In genomic region chrX:7992379-7993067, GRCm38 (mm10) we compare ENCODE assay signal across 15 mouse cellular contexts. TPM values are rescaled to one million over a fixed set of nuclear protein-coding genes. Genes with fewer than 3 reads are reported as not detected.
DNase-seq lines count a peak whose midpoint lies in the region; ATAC-seq and TF ChIP-seq lines count a peak whose summit lies in the region.
"Had no signal": no experiment of that assay in that cellular context is flagged by ENCODE, and none has a peak within 500 bp of the region (broad histone marks: within the 10 kb centered on the region; RNA-seq: fewer than 3 reads in every experiment).

No protein-coding gene starts in this region.

- H3K27ac ChIP-seq in stomach, embryonic 15.5 days: no peak overlapping the region
- no peak overlapping the region for H3K27ac ChIP-seq in stomach, postnatal 0 days (replicated peaks)
- H3K27ac ChIP-seq: left cerebral cortex, adult 2 months; midbrain, embryonic 12.5 days; neural tube, embryonic 12.5 days had no signal

- H3K27me3 ChIP-seq in stomach, embryonic 15.5 days (replicated peaks): no peaks in the 10 kb centered on the region
- H3K27me3 ChIP-seq in stomach, postnatal 0 days (ENCODE audit: control insufficient read depth, insufficient read depth, low read length): no peaks in the 10 kb centered on the region
- no peaks in the 10 kb centered on the region for H3K27me3 ChIP-seq in erythroblast, embryonic 14.5 days (ENCODE audit: control insufficient read depth)
- H3K27me3 ChIP-seq: midbrain, embryonic 12.5 days; neural tube, embryonic 12.5 days had no signal

- TF ChIP-seq CTCF in stomach, postnatal 0 days (IDR thresholded peaks at IDR 0.05; ENCODE audit: low read depth): no peak

- H3K9me3 ChIP-seq in stomach, embryonic 15.5 days: no peaks in the 10 kb centered on the region
- no peaks in the 10 kb centered on the region for H3K9me3 ChIP-seq in stomach, postnatal 0 days (ENCODE audit: control insufficient read depth, low read length)
- no peaks in the 10 kb centered on the region for H3K9me3 ChIP-seq in erythroblast, embryonic 14.5 days (ENCODE audit: control insufficient read depth, low read length)
- H3K9me3 ChIP-seq: midbrain, embryonic 12.5 days; neural tube, embryonic 12.5 days had no signal

- no peak overlapping the region for H3K4me2 ChIP-seq in stomach, embryonic 15.5 days
- no peak overlapping the region for H3K4me2 ChIP-seq in stomach, postnatal 0 days (replicated peaks; ENCODE audit: low read depth)
- H3K4me2 ChIP-seq: midbrain, embryonic 12.5 days; neural tube, embryonic 12.5 days had no signal

- no peaks in the 10 kb centered on the region for H3K36me3 ChIP-seq in stomach, embryonic 15.5 days
- H3K36me3 ChIP-seq in stomach, postnatal 0 days (ENCODE audit: control insufficient read depth, insufficient read depth, low read length): no peaks in the 10 kb centered on the region
- peaks cover 7% of the 10 kb centered on the region for H3K36me3 ChIP-seq in erythroblast, embryonic 14.5 days (ENCODE audit: control insufficient read depth)
- H3K36me3 ChIP-seq: midbrain, embryonic 12.5 days; neural tube, embryonic 12.5 days had no signal

- H3K4me3 ChIP-seq in stomach, embryonic 15.5 days (replicated peaks): no peak overlapping the region
- H3K4me3 ChIP-seq in stomach, postnatal 0 days (ENCODE audit: low read depth, low read length): no peak overlapping the region
- peak overlapping the region; percentile 21 for H3K4me3 ChIP-seq in erythroblast, embryonic 14.5 days (replicated peaks)
- H3K4me3 ChIP-seq: left cerebral cortex, adult 2 months; midbrain, embryonic 12.5 days; neural tube, embryonic 12.5 days had no signal

- no peaks in the 10 kb centered on the region for H3K4me1 ChIP-seq in stomach, embryonic 15.5 days
- no peaks in the 10 kb centered on the region for H3K4me1 ChIP-seq in stomach, postnatal 0 days (replicated peaks; ENCODE audit: control insufficient read depth, insufficient read depth)
- H3K4me1 ChIP-seq in erythroblast, embryonic 14.5 days (ENCODE audit: control insufficient read depth): peaks cover 40% of the 10 kb centered on the region
- H3K4me1 ChIP-seq: midbrain, embryonic 12.5 days; neural tube, embryonic 12.5 days had no signal

- TF ChIP-seq EP300 in stomach, postnatal 0 days (optimal IDR thresholded peaks at IDR 0.05): no peak

- H3K9ac ChIP-seq in stomach, embryonic 15.5 days: no peak overlapping the region
- H3K9ac ChIP-seq in stomach, postnatal 0 days (ENCODE audit: low read length): no peak overlapping the region
- H3K9ac ChIP-seq: midbrain, embryonic 12.5 days; neural tube, embryonic 12.5 days had no signal

- 64% methylated on average over 8 of the region's 8 CpGs for WGBS in stomach, embryonic 15.5 days
- WGBS in stomach, postnatal 0 days: 63% methylated on average over 8 of the region's 8 CpGs

- ATAC-seq in stomach, embryonic 15.5 days (ENCODE audit: insufficient read depth, low FRiP score, low read depth): peak; percentile 78; the same call in 1 of the 2 replicates
- ATAC-seq in stomach, postnatal 0 days (ENCODE audit: low FRiP score, low TSS enrichment): no peak
- no peak for ATAC-seq in granulocyte monocyte progenitor cell, adult 5-6 weeks (replicated peaks; ENCODE audit: poor library complexity, severe bottlenecking)

- no peak for DNase-seq in stomach, postnatal 0 days (ENCODE audit: low spot score)
- peak; percentile 48 to 51 for DNase-seq in kidney, postnatal 36 days
- DNase-seq in left cerebral cortex, adult 9 months (ENCODE audit: low spot score in 2 of 2): no peak
- no peak for DNase-seq in ovary, postnatal 10 days (ENCODE audit: low spot score)
- DNase-seq: lung, adult 18-20 months; right cerebral cortex, postnatal 4 days had no signal

RNA-seq across cellular contexts. Expression of gene Gata1, which starts 14.7 kb away (rescaled TPM):
- 4.2 and 9.7 TPM in 2 replicates for polyA plus RNA-seq in stomach, embryonic 15.5 days (2015; fragmentation: Nextera tagmentation; extraction: Ambion mirVana)
- polyA plus RNA-seq in stomach, postnatal 0 days (2015; fragmentation: Nextera tagmentation; extraction: Ambion mirVana): 0.07 and 0.28 TPM in 2 replicates
- polyA plus RNA-seq in erythroblast, embryonic 14.5 days (2012): 36.7 and 43.1 TPM in 2 replicates
- total RNA-seq in granulocyte monocyte progenitor cell, adult 5-6 weeks (2014; fragmentation: Nextera tagmentation): 2.2 and 4.5 TPM in 2 replicates
- 3.6 and 4.2 TPM in 2 replicates for total RNA-seq in granulocyte monocyte progenitor cell, adult 5-6 weeks (2017)
- total RNA-seq: left cerebral cortex, adult 2 months had no signal

RNA-seq across cellular contexts. Expression of gene Glod5, which starts 25.8 kb away (rescaled TPM):
- 1.2 and 1.3 TPM in 2 replicates for polyA plus RNA-seq in stomach, embryonic 15.5 days (2015; fragmentation: Nextera tagmentation; extraction: Ambion mirVana)
- polyA plus RNA-seq in stomach, postnatal 0 days (2015; fragmentation: Nextera tagmentation; extraction: Ambion mirVana): 6.0 and 7.5 TPM in 2 replicates
- polyA plus RNA-seq in erythroblast, embryonic 14.5 days (2012): not detected in 2 replicates
- total RNA-seq in granulocyte monocyte progenitor cell, adult 5-6 weeks (2014; fragmentation: Nextera tagmentation): not detected in 2 replicates
- total RNA-seq in granulocyte monocyte progenitor cell, adult 5-6 weeks (2017): not detected in 2 replicates
- total RNA-seq: gastrocnemius, postnatal 10 days had no signal
- polyA plus RNA-seq: forebrain, embryonic 11.5 days; midbrain, embryonic 12.5 days; neural tube, embryonic 12.5 days; testis, adult 2 months had no signal

RNA-seq across cellular contexts. Expression of gene Hdac6, which starts 44.8 kb away (rescaled TPM):
- polyA plus RNA-seq in stomach, embryonic 15.5 days (2015; fragmentation: Nextera tagmentation; extraction: Ambion mirVana): 19.9 and 22.4 TPM in 2 replicates
- polyA plus RNA-seq in stomach, postnatal 0 days (2015; fragmentation: Nextera tagmentation; extraction: Ambion mirVana): 6.2 and 6.7 TPM in 2 replicates
- 0.57 and 0.97 TPM in 2 replicates for polyA plus RNA-seq in erythroblast, embryonic 14.5 days (2012)
- total RNA-seq in granulocyte monocyte progenitor cell, adult 5-6 weeks (2014; fragmentation: Nextera tagmentation): 11.5 and 13.5 TPM in 2 replicates
- 7.5 and 8.0 TPM in 2 replicates for total RNA-seq in granulocyte monocyte progenitor cell, adult 5-6 weeks (2017)

Comparison
In these comparisons a context has a peak if more than half of its experiments do, and no peak if none do; other contexts are left out.
1. DNase-seq: peak in kidney, postnatal 36 days (2 of 2); none in stomach, postnatal 0 days (single experiment), left cerebral cortex, adult 9 months (0 of 2) and ovary, postnatal 10 days (single experiment).